Mouse (Mus musculus) hindbrain, embryonic 11.5 days (tissue): ENCODE measurements around the gene Tmem26. TPM values are rescaled to one million over a fixed set of nuclear protein-coding genes. Genes with fewer than 3 reads are reported as not detected.

Experiments used
- ATAC-seq: fragments of 200-750 bp; cut with Nextera tagmentation; 2 replicates; pipeline ENCODE4 v1.8.0; 2017; ENCODE audit warnings: mild to moderate bottlenecking, moderate TSS enrichment, moderate library complexity; ENCODE audit not compliant: low FRiP score
- DNase-seq: peaks from one replicate; pipeline ENCODE4 v3.0.0-alpha.2; 2015; ENCODE audit warnings: low spot score
- H3K27ac ChIP-seq: fragments of 300-500 bp; sonication (generic); 2 replicates; pipeline ENCODE4 v1.5.1; 2014; ENCODE audit warnings: mild to moderate bottlenecking, low read depth, low read length
- H3K27me3 ChIP-seq: fragments of 300-500 bp; sonication (generic); 2 replicates; pipeline ENCODE4 v1.6.1; 2014; ENCODE audit warnings: mild to moderate bottlenecking, low read length, moderate library complexity, mixed read lengths; ENCODE audit not compliant: control insufficient read depth, insufficient read depth
- H3K36me3 ChIP-seq: fragments of 300-500 bp; sonication (generic); 2 replicates; pipeline ENCODE4 v1.6.1; 2014; ENCODE audit warnings: mild to moderate bottlenecking, low read length, moderate library complexity, mixed read lengths; ENCODE audit not compliant: control insufficient read depth, insufficient read depth
- H3K4me1 ChIP-seq: fragments of 300-500 bp; sonication (generic); replicated peaks from 2 replicates; pipeline ENCODE4 v1.6.1; 2014; ENCODE audit warnings: low read length, mixed read lengths; ENCODE audit not compliant: control insufficient read depth, insufficient read depth
- H3K4me2 ChIP-seq: fragments of 300-500 bp; sonication (generic); replicated peaks from 2 replicates; pipeline ENCODE4 v1.6.1; 2014; ENCODE audit warnings: mild to moderate bottlenecking, low read depth, low read length
- H3K4me3 ChIP-seq: fragments of 300-500 bp; sonication (generic); 2 replicates; pipeline ENCODE4 v1.5.1; 2014; ENCODE audit warnings: low read depth, low read length
- H3K9ac ChIP-seq: fragments of 300-500 bp; sonication (generic); 2 replicates; pipeline ENCODE4 v1.6.1; 2014; ENCODE audit warnings: low read depth, low read length
- H3K9me3 ChIP-seq: fragments of 300-500 bp; sonication (generic); 2 replicates; pipeline ENCODE4 v1.6.1; 2016; ENCODE audit warnings: low read length; ENCODE audit not compliant: control insufficient read depth
- WGBS: fragments of 180-500 bp; shearing (Covaris S2); extraction: QIAGEN DNeasy Blood & Tissue Kit; methylation state at CpG from one replicate; pipeline ENCODE4 v1.1.7; 2014; 5-methylcytosine and 5-hydroxymethylcytosine counted together
- polyA plus RNA-seq: library from polyadenylated mRNA; unstranded; fragments of >200 nt; fragmentation: Nextera tagmentation; extraction: Ambion mirVana; gene quantifications from 2 replicates; pipeline ENCODE4 v1.2.1, GENCODE M21; 2014

Gene Tmem26
- polyA plus RNA-seq, 1 experiment from 2014 or later = 8.2 TPM

DNA sequence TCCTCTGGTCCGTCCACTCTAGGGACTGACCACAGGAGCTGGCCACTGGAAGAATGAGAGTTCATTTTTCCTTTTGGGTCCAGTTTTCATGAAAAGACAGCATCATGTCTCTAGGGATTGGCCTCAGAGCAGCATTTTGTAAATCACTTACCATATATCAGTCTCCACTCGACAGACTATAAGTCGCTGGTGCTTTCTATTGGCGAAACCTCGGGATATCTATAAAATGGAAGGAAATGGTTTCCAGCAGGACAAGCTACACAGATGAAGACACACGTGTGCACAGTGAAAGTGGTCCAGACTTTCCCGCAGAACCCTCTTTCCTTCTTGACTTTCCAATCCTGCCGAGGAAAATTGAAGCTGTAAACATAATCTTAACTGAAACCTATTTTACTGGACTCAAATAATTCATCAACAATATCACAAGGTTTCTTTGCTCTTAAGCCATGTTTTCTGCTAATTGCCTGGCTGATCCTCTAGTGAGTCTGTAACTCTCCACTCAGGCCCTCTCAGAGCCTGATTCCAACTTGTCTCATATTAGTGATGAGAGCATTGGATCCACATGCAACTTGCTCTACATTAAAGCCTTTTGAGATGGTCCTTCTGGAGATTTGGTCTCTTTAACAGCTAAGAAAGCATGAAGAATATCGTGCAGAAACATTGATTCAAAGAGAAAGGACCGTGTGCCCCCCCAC is 94.8 kb downstream of the Tmem26 start:
- Histone ChIP-seq H3K4me1 (no peaks in the 10 kb centered on the region), H3K9me3 (no peaks in the 10 kb centered on the region), H3K36me3 (no peaks in the 10 kb centered on the region), H3K4me3 (no peak overlapping the region), H3K27ac (no peak overlapping the region), H3K4me2 (no peak overlapping the region), H3K9ac (no peak overlapping the region), H3K27me3 (no peaks in the 10 kb centered on the region)
- WGBS = 86% methylated on average over 10 of the region's 10 CpGs
- ATAC-seq (no peak), DNase-seq (no peak)

DNA sequence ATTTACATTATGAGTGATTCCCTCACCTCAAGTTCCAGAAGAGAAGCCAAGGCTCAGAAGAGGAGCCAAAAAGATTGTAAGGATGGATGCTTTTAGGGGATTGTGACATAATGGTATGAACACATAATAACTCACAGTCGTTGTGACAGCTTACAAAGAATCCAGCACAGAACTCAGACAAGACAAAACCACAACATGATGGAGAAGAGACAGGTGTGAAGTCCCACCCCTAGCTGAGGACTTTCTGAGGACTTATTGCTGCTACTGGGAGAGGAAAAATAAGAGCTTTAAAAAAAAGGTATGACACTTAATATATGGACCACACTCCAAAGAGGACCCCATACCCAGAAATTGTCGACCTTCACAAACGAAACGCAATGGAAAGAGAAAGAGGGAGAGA is 101.1 kb downstream of the Tmem26 start:
- Histone ChIP-seq H3K27ac (no peak overlapping the region), H3K4me2 (no peak overlapping the region), H3K9ac (no peak overlapping the region), H3K36me3 (no peaks in the 10 kb centered on the region), H3K4me3 (no peak overlapping the region), H3K9me3 (no peaks in the 10 kb centered on the region), H3K4me1 (no peaks in the 10 kb centered on the region), H3K27me3 (no peaks in the 10 kb centered on the region)
- 94% methylated on average over 4 of the region's 4 CpGs for WGBS
- DNase-seq (no peak), ATAC-seq (no peak)

Other genes starting within 250 kb of the Tmem26 start
- gene Cabcoco1, start 181.8 kb upstream of the Tmem26 start, polyA plus RNA-seq = 0.80 and 1.1 TPM in 2 replicates